Mouse (Mus musculus) CD4-positive, CD25-positive, alpha-beta regulatory T cell, adult 4 months (primary cell): ENCODE measurements around the gene Cep57l1. TPM values are rescaled to one million over a fixed set of nuclear protein-coding genes. Genes with fewer than 3 reads are reported as not detected.

Source experiments
- ATAC-seq: one replicate; pipeline ENCODE4 v1.8.0; 2017
- polyA plus RNA-seq, 2 experiments: library from polyadenylated mRNA; unstranded; fragments of 100-300 nt; shearing (Covaris generic); gene quantifications; one replicate each; pipeline ENCODE4 v1.2.1; 2017

Gene Cep57l1
- polyA plus RNA-seq, 2 experiments from 2014 or later: 22.2 to 27.1 TPM

- no peak for ATAC-seq
These were observed 4.7 kb upstream of the Cep57l1 start for GRCm38 (mm10) chr10:41814305-41814853.

GRCm38 (mm10) chr10:41812566-41812965, 2.9 kb upstream of the Cep57l1 start:
- ATAC-seq: no peak

- peak; percentile 22 for ATAC-seq
These were observed 1.1 kb upstream of the Cep57l1 start for GRCm38 (mm10) chr10:41810564-41811455.

GRCm38 (mm10) chr10:41809080-41809770, 446 bp downstream of the Cep57l1 start:
- peak; percentile 80 for ATAC-seq

- no peak for ATAC-seq
These were observed 3.8 kb downstream of the Cep57l1 start for GRCm38 (mm10) chr10:41805729-41806355.

GRCm38 (mm10) chr10:41804711-41805110, 5.0 kb downstream of the Cep57l1 start:
- no peak for ATAC-seq

GRCm38 (mm10) chr10:41803467-41803866, 6.2 kb downstream of the Cep57l1 start:
- no peak for ATAC-seq

- no peak for ATAC-seq
These were observed 12.4 kb downstream of the Cep57l1 start for GRCm38 (mm10) chr10:41797253-41797652.

- ATAC-seq: no peak
These were observed 17.3 kb downstream of the Cep57l1 start for GRCm38 (mm10) chr10:41792375-41792774.

GRCm38 (mm10) chr10:41767254-41767653, 42.4 kb downstream of the Cep57l1 start:
- peak; percentile 71 for ATAC-seq

GRCm38 (mm10) chr10:41766280-41766679, 43.4 kb downstream of the Cep57l1 start:
- ATAC-seq: no peak

- no peak for ATAC-seq
These were observed 44.1 kb downstream of the Cep57l1 start for GRCm38 (mm10) chr10:41765586-41765985.

GRCm38 (mm10) chr10:41763741-41764385, 45.8 kb downstream of the Cep57l1 start:
- ATAC-seq: no peak

GRCm38 (mm10) chr10:41760866-41761265, 48.8 kb downstream of the Cep57l1 start:
- no peak for ATAC-seq

- no peak for ATAC-seq
These were observed 51.6 kb downstream of the Cep57l1 start for GRCm38 (mm10) chr10:41758041-41758440.

- no peak for ATAC-seq
These were observed 52.4 kb downstream of the Cep57l1 start for GRCm38 (mm10) chr10:41757226-41757625.

- ATAC-seq: peak; percentile 84
These were observed 57.7 kb downstream of the Cep57l1 start for GRCm38 (mm10) chr10:41751867-41752480.

- no peak for ATAC-seq
These were observed 60.4 kb downstream of the Cep57l1 start for GRCm38 (mm10) chr10:41749306-41749705.

- no peak for ATAC-seq
These were observed 63.1 kb downstream of the Cep57l1 start for GRCm38 (mm10) chr10:41746554-41746953.

GRCm38 (mm10) chr10:41744006-41744405, 65.7 kb downstream of the Cep57l1 start:
- ATAC-seq: no peak

- ATAC-seq: no peak
These were observed 69.5 kb downstream of the Cep57l1 start for GRCm38 (mm10) chr10:41740221-41740620.

GRCm38 (mm10) chr10:41737245-41737644, 72.4 kb downstream of the Cep57l1 start:
- no peak for ATAC-seq
